Mouse (Mus musculus) heart, embryonic 12.5 days (tissue): ENCODE data around the gene Abi3. TPM values are rescaled to one million over a fixed set of nuclear protein-coding genes. Genes with fewer than 3 reads are reported as not detected.
A peak's percentile ranks its signal among the peaks of the same experiment; 100 is the strongest.

Experiments used
- ATAC-seq: fragments of 200-750 bp; cut with Nextera tagmentation; 2 replicates; pipeline ENCODE4 v1.8.0; 2017; ENCODE audit warnings: moderate TSS enrichment, moderate library complexity; ENCODE audit not compliant: insufficient number of reproducible peaks, low FRiP score
- H3K27ac ChIP-seq: fragments of 300-500 bp; sonication (generic); 2 replicates; pipeline ENCODE4 v1.5.1; 2016; ENCODE audit warnings: mild to moderate bottlenecking, moderate library complexity; ENCODE audit not compliant: poor library complexity, severe bottlenecking
- H3K27me3 ChIP-seq: fragments of 300-500 bp; sonication (generic); replicated peaks from 2 replicates; pipeline ENCODE4 v1.6.1; 2016; ENCODE audit warnings: mild to moderate bottlenecking, moderate library complexity
- H3K36me3 ChIP-seq: fragments of 300-500 bp; sonication (generic); 2 replicates; pipeline ENCODE4 v1.6.1; 2016; ENCODE audit warnings: mild to moderate bottlenecking, moderate library complexity
- H3K4me1 ChIP-seq: fragments of 300-500 bp; sonication (generic); replicated peaks from 2 replicates; pipeline ENCODE4 v1.6.1; 2016; ENCODE audit warnings: mild to moderate bottlenecking
- H3K4me2 ChIP-seq: fragments of 300-500 bp; sonication (generic); 2 replicates; pipeline ENCODE4 v1.6.1; 2016; ENCODE audit warnings: mild to moderate bottlenecking, moderate library complexity
- H3K4me3 ChIP-seq: fragments of 300-500 bp; sonication (generic); 2 replicates; pipeline ENCODE4 v1.5.1; 2016; ENCODE audit warnings: mild to moderate bottlenecking
- H3K9ac ChIP-seq: fragments of 300-500 bp; sonication (generic); 2 replicates; pipeline ENCODE4 v1.6.1; 2016; ENCODE audit warnings: mild to moderate bottlenecking, moderate library complexity
- H3K9me3 ChIP-seq: fragments of 300-500 bp; sonication (generic); replicated peaks from 2 replicates; pipeline ENCODE4 v1.6.1; 2016; ENCODE audit warnings: mild to moderate bottlenecking, moderate library complexity
- WGBS: fragments of 180-500 bp; shearing (Covaris S2); methylation state at CpG from one replicate; pipeline ENCODE4 v1.1.7; 2016; 5-methylcytosine and 5-hydroxymethylcytosine counted together
- polyA plus RNA-seq: library from polyadenylated mRNA; unstranded; fragments of >200 nt; fragmentation: Nextera tagmentation; extraction: Ambion mirVana; gene quantifications from 2 replicates; pipeline ENCODE4 v1.2.1, GENCODE M21; 2016

The Abi3 gene
- polyA plus RNA-seq, 1 experiment from 2014 or later, result 22.3 TPM

DNA sequence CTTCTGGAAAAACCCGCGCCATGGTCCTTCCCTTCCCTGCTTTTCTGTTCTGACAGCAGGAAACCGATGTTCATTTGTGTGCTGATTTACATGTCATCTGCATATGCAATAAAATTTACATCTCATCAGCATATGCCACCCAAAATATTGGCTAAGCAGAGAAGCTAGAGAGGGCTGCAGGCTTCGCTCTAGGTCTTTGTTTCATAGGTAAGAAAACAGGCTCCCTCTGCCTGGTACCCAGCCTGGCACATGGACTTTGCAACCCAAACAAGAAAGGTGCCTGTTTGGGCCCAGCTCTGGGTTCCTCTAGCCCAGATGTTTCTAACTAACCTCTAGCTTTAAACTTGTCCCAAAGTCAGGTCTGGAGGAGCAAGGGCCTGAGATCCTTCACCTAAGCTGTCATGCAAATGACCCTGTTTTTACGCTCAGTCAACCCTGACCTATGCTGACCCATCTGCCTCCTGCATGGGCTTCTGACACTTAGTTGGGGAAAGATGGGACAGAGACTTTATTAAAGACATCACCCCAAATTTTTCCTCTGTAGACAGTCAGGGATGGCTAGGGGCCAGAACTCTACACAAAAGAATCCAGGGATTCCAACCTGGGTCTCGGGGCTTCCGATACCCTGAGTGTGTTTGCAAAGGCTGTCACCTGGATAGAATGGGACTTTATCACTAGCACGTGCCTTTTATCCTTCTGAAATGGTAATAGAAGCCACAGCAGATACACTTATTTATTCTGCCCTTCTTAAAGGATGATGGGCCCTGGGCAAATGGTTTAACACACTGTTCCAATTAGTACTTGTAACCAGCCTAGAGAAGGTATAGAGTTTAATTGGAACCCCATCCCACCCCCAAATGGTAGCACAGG, 3.0 kb downstream of the Abi3 start:
- peak overlapping the region; percentile 2; the same call in 1 of the 2 replicates for H3K9ac ChIP-seq
- H3K4me2 ChIP-seq, result peak overlapping the region; percentile 62
- no peaks in the 10 kb centered on the region for H3K9me3 ChIP-seq
- peaks cover 4% of the 10 kb centered on the region; the same call in 1 of the 2 replicates for H3K27me3 ChIP-seq
- ATAC-seq, result no peak
- H3K27ac ChIP-seq, result no peak overlapping the region
- 69% methylated on average over 8 of the region's 8 CpGs for WGBS
- H3K4me3 ChIP-seq, result peak overlapping the region; percentile 27
- H3K4me1 ChIP-seq, result peaks cover 62% of the 10 kb centered on the region
- no peaks in the 10 kb centered on the region for H3K36me3 ChIP-seq

DNA sequence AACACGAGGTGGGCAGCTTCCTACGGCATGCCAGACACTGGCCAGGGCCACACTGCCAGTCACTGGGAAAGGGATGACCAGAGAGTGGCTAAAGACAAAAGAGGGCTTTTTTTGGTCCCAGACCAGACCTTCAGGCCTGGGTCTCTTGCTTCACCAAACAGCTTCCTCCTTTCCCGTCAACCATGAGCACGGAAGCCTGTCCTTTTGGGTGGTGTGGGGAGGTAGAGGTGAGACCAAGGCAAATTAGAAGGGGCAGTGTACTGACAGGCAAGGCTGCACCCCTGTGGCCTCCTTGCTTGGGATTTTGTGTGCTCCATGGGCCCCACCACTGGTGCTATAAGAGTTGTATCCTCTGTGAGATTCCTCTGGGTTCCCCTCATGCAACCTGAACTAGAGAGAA, 3.7 kb downstream of the Abi3 start:
- Histone ChIP-seq H3K36me3 (no peaks in the 10 kb centered on the region), H3K4me3 (peak overlapping the region; percentile 27; the same call in 1 of the 2 replicates), H3K9ac (no peak overlapping the region), H3K4me2 (peak overlapping the region; percentile 62), H3K9me3 (no peaks in the 10 kb centered on the region), H3K27me3 (peaks cover 11% of the 10 kb centered on the region; the same call in 1 of the 2 replicates), H3K27ac (no peak overlapping the region), H3K4me1 (peaks cover 68% of the 10 kb centered on the region)
- 63% methylated on average over 4 of the region's 4 CpGs for WGBS
- no peak for ATAC-seq

DNA sequence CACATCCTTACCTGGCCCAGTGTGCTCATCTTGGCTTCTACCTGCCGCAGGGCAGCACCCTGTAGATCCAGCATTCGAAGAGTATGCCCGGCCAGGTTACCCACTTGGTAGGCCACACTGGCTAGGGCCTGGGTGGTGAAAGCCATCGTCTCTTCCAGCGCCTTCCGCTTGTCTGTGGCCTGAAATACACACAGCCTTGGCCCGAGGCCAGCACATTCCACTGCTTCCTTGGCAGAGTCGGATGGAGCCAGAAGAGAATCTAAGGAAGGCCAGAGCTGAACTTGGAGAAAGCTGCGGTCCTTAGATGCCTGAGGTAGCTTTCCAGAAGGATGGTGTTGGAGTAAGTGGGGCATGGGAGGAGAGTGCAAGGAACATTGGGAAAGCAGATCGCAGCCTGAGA, 5.2 kb downstream of the Abi3 start, which contains the start of gene Gngt2:
Gngt2 (plus strand) TSS at position 158 of the 400 bp plus-strand sequence.
- 25% methylated on average over 10 of the region's 10 CpGs for WGBS
- H3K9ac ChIP-seq, result no peak within 1 kb of the TSS
- peak within 1 kb of the TSS; percentile 78 for H3K27ac ChIP-seq
- peak within 1 kb of the TSS; percentile 62 for H3K4me2 ChIP-seq
- H3K9me3 ChIP-seq, result no peaks in the 10 kb centered on the region
- H3K4me1 ChIP-seq, result peaks cover 70% of the 10 kb centered on the region
- peaks cover 24% of the 10 kb centered on the region for H3K27me3 ChIP-seq
- no peaks in the 10 kb centered on the region for H3K36me3 ChIP-seq
- H3K4me3 ChIP-seq, result no peak within 1 kb of the TSS
- ATAC-seq, result peak; percentile 7; the same call in 1 of the 2 replicates

DNA sequence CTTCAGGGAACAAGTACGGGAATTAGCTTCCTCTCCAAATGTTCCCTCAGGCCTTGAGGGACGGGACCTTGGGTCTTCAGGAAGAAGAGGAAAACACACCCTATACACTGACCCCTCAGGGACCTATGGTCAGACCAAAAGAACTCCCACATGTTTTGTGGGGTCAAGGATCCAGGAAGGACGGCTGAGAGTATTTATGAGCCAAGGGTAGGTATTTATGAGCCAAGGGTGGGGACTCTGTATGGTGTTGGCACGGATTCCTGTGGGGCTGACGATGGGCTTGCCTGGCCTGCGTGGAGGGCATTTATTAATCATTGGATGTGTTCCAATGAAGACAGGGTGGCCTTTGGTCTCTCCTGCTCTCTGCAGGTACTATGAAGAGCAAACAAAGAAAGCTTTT, 5.8 kb downstream of the Abi3 start:
- H3K27ac ChIP-seq, result peak overlapping the region; percentile 78; the same call in 1 of the 2 replicates
- no peaks in the 10 kb centered on the region for H3K9me3 ChIP-seq
- peak overlapping the region; percentile 49 for H3K4me2 ChIP-seq
- no peak for ATAC-seq
- no peak overlapping the region for H3K4me3 ChIP-seq
- peaks cover 30% of the 10 kb centered on the region for H3K27me3 ChIP-seq
- H3K9ac ChIP-seq, result no peak overlapping the region
- 58% methylated on average over 6 of the region's 6 CpGs for WGBS
- H3K36me3 ChIP-seq, result no peaks in the 10 kb centered on the region
- H3K4me1 ChIP-seq, result peaks cover 73% of the 10 kb centered on the region

DNA sequence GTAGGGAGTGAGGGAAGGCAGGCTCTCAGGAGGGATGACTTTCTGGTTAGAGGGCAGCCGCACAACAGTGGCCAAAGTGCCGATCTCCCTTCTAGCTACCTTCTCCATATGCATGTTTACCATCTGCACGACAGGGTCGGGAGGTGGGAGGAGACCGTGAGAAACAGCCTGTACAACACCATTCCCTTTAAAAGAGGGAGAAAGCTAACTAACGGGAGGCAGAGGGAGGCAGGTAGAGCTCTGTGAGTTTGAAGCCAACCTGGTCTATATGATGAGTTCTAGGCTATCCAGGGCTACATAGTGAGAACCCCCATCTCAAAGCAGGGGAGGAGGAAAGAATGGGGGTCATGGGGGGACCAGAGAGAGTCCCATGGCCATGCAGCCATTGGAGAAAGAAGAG, 6.4 kb downstream of the Abi3 start:
- no peak overlapping the region for H3K9ac ChIP-seq
- H3K27ac ChIP-seq, result peak overlapping the region; percentile 78
- peaks cover 36% of the 10 kb centered on the region for H3K27me3 ChIP-seq
- H3K4me1 ChIP-seq, result peaks cover 79% of the 10 kb centered on the region
- ATAC-seq, result no peak
- peak overlapping the region; percentile 49 for H3K4me2 ChIP-seq
- H3K36me3 ChIP-seq, result no peaks in the 10 kb centered on the region
- no peaks in the 10 kb centered on the region for H3K9me3 ChIP-seq
- H3K4me3 ChIP-seq, result 0 out of 2 replicates have a peak overlapping the region, but pooled peaks have one; percentile 2
- WGBS, result 22% methylated on average over 6 of the region's 6 CpGs

DNA sequence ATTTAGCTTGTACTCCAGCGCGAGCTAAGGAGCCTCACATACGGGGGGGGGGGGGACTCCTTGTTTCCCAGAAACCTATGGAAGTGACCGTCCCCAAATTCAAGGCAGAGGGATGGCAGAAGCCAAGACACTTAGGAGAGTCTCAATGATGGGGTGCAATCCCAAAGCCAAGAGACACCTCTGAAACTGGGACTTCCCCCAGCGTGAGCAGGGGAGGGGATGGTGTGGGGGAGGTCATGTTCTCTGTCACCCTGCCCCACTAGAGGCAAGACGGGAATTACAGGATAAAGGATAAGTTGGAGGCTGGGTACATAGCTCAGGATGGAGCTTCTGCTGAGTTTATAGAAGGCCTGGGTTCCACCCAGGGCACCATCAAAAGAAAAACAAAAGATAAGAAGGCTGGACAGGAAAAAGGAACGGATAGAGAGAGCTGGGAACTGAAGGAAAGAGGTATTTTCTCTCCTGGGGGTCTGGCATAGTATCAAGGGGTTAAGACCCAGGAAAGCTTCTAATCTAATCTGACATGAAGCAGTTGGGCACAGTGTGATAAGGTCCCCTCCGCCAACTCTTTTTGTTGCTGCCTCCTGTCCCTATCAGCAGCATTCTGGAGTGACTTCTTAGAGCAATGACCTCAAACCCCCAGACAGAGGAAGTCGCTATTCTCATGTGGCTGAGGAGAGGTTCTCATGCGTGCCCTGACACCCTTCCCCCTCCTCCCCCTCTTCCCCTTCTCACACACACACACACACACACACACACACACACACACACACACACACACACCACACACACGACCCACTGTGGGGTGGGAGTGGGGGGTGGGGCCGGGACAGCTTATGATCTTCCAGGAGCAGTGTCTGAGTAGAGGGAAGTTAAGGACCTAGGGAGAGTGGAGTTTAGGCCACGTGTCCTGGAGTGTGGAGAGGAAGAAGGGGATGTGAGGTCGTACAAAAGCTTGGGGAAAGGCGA, 7.2 kb downstream of the Abi3 start:
- Histone ChIP-seq H3K4me2 (peak overlapping the region; percentile 49), H3K4me3 (0 out of 2 replicates have a peak overlapping the region, but pooled peaks have one; percentile 2), H3K27ac (peak overlapping the region; percentile 78), H3K4me1 (peaks cover 87% of the 10 kb centered on the region), H3K36me3 (no peaks in the 10 kb centered on the region), H3K9me3 (no peaks in the 10 kb centered on the region), H3K27me3 (peaks cover 44% of the 10 kb centered on the region), H3K9ac (no peak overlapping the region)
- ATAC-seq, result peak; percentile 67
- 4% methylated on average over 15 of the region's 15 CpGs for WGBS

DNA sequence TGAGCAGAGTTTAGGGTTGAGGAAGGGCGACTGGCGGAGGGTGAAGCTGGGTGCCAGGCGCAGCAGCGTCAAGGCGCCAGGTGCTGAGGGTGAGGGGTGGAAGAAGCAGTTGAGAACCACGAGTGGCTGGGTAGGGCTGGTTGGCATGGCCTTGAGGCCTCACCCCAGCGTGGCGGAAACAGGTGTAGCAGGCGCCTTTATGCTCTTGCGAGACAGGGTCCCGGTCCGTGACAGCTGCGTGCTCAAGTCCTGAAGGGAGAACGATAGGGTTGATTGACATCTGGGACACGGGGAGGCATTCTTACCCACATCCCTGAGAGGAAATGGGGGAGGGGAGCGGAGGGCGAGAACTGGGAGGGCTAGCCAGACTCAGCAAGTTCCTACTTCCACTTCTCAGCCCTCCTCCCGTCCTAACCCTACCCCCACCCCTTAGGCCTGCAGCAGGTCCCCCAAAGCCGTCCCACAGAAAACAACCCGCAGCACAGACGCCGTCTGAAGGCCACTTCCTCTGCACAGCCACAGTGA, 8.1 kb downstream of the Abi3 start:
- Histone ChIP-seq H3K9me3 (no peaks in the 10 kb centered on the region), H3K27me3 (peaks cover 52% of the 10 kb centered on the region), H3K4me1 (peaks cover 93% of the 10 kb centered on the region), H3K27ac (peak overlapping the region; percentile 49), H3K9ac (no peak overlapping the region), H3K4me3 (peak overlapping the region; percentile 6; the same call in 1 of the 2 replicates), H3K4me2 (peak overlapping the region; percentile 49), H3K36me3 (no peaks in the 10 kb centered on the region)
- peak; percentile 60 for ATAC-seq
- WGBS, result 5% methylated on average over 22 of the region's 22 CpGs

DNA sequence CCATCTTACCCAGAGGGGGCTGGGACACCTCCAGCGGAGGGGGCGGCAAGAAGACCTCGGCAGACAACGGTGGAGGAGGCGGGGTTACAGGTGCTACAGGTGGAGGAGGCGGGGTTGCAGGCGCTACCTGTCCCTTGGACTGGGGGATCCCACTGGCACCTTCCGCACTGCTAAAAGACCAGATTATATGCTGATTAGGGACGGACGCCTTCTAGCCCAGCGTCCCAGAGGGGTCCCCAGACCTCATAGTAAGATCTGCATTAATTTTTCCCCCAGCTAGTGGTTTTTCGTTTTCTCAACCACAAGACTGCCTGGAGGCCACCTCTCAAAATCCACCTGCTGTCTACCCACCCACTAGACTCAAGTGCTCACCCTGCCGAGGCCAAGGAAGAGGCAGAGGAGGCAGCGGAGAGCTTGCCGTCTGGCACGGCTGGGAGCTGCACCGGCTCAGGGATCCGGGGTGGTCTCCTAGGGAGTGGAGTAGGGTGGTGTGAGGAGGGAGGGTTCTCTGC, 8.6 kb downstream of the Abi3 start:
- H3K27me3 ChIP-seq, result peaks cover 57% of the 10 kb centered on the region
- H3K4me1 ChIP-seq, result peaks cover 92% of the 10 kb centered on the region
- 11% methylated on average over 18 of the region's 18 CpGs for WGBS
- peak overlapping the region; percentile 49 for H3K4me2 ChIP-seq
- no peaks in the 10 kb centered on the region for H3K9me3 ChIP-seq
- H3K4me3 ChIP-seq, result peak overlapping the region; percentile 6; the same call in 1 of the 2 replicates
- H3K9ac ChIP-seq, result no peak overlapping the region
- no peak for ATAC-seq
- H3K27ac ChIP-seq, result no peak overlapping the region
- H3K36me3 ChIP-seq, result no peaks in the 10 kb centered on the region

DNA sequence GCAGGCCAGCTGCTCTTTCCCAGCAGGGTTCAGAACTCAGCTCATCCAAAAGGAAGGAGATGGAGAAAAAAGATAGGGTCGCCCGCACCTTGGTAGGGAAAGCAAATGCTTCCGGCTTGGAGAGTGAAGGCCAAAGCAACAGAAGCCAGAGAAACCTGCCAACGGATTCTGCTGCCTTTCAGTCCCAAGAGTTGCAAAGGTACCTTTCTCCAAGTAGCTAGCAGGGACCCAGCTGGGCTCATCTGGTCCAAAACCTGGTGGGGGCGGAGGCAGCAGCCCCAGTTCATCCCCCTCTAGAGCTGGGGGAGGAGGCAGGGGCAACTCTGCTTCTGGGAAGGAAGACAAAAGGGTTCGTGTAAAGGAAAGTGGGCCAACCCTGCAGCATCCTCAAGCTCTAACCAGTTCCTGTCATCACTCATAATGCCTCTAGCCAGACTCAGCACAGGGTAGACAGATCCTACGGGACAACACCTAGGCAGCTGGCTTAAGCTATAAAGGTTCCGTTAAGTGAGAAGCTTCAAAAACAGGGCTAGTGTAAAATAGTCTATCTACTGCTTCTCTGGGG, 9.2 kb downstream of the Abi3 start:
- H3K9ac ChIP-seq, result no peak overlapping the region
- no peak overlapping the region for H3K4me3 ChIP-seq
- no peaks in the 10 kb centered on the region for H3K36me3 ChIP-seq
- H3K27me3 ChIP-seq, result peaks cover 63% of the 10 kb centered on the region
- H3K9me3 ChIP-seq, result no peaks in the 10 kb centered on the region
- ATAC-seq, result no peak
- H3K4me1 ChIP-seq, result peaks cover 86% of the 10 kb centered on the region
- H3K4me2 ChIP-seq, result no peak overlapping the region
- H3K27ac ChIP-seq, result no peak overlapping the region
- 28% methylated on average over 8 of the region's 8 CpGs for WGBS
